Mouse (Mus musculus): Measurements from ENCODE around the gene Phtf2.
"Not testable (repeated sequence)": the region's sequence is repeated elsewhere in the genome, so short reads cannot be mapped to it uniquely, and the experiment has no call there.

GRCm38 (mm10) chr5:20714619-20715018 lies 167.3 kb downstream of the Phtf2 start:
- not testable (repeated sequence) for TF ChIP-seq POLR2A (IDR thresholded peaks at IDR 0.05; ENCODE audit: low read depth, low read length); CTCF (IDR thresholded peaks at IDR 0.05; ENCODE audit: extremely low read depth, insufficient read depth, insufficient read length, insufficient replicate concordance)

All from spleen, adult 2 months (tissue).